Mouse (Mus musculus) mature B cell (primary cell): Measurements from ENCODE around the gene Sgpl1.

Source experiments
- in situ Hi-C: fragments of 300-500 bp; cut with MboI; formaldehyde crosslinking; loops from 2 replicates; pipeline ENCODE4 v1.14.3; 2019

Sgpl1 gene

DNA sequence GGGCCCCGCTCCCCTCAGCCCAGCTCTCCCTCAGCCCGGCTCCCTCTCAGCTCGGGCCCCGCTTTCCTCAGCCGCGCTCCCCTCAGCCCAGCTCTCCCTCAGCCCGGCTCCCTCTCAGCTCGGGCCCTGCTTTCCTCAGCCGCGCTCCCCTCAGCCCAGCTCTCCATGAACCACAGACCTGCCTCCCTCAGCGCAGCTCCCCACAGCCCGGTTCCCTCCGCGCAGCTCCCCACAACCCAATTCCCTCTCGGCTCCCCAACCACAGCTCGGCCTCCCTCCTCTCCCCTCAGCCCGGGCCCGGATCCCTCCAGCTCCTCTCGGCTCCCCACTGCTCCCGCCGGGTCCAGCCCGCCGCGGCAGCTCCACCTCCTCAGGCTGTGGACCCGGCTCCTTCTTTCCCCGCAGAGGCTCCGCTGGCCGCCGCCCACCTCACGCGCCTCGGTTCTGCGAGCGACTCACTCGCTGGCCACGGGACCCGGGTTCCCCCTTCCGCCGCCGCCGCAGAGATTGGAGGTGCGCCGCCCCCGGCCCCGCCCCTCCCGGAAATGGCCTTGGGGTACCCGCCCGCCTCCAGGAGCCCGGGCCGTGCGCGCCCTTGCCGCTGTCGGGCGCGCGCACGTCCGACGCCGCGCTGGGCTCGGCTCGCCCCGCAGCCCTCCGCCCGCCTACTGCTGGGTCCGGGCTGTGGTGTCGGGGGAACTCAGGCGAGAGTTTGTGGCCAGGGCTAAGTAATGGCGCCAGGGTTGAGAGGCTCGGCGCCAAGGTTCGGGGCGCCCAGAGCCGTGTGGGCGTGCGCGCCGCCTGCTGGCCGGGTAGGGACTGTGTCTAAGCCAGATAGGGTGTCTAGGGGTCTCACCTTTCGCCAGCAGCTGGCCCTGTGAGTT lies at the start of gene Sgpl1:
Sgpl1 (minus strand) TSS at position 547 of the 884 bp plus-strand sequence.
- in situ Hi-C loops = no loop called here

DNA sequence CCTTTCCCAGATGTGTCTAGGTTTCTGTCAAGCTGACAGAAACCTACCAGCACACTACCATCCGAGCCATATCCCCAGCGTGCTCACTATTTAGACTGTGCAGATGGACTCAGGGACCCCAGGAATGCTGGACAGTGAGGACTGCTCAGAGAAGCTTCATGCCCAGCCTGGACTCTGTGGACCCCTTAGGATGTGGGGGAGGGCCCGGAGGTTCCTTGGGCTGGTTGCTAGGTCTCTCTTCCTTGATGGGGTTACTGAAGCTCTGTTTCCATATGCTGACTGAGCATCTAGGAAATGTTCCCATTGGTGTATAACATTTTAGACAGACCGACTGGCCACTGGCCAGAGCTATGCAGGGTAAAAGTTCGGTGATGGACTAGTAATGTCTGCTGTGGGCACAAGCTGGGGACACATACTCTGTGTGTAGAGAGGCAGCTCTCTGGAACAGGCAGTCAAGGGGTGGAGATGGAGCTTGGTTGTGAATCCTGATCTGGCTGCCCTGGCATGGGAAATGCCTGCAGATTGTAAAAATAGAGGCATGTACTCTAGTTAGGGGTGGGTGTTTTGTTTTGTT lies 48.3 kb upstream of the Sgpl1 start:
- in situ Hi-C loops = no loop called here

GRCm38 (mm10) chr10:61195216-61195615 lies 47.7 kb upstream of the Sgpl1 start:
- in situ Hi-C loops = no loop called here

GRCm38 (mm10) chr10:61194611-61195010 lies 47.1 kb upstream of the Sgpl1 start:
- in situ Hi-C loops = no loop called here

DNA sequence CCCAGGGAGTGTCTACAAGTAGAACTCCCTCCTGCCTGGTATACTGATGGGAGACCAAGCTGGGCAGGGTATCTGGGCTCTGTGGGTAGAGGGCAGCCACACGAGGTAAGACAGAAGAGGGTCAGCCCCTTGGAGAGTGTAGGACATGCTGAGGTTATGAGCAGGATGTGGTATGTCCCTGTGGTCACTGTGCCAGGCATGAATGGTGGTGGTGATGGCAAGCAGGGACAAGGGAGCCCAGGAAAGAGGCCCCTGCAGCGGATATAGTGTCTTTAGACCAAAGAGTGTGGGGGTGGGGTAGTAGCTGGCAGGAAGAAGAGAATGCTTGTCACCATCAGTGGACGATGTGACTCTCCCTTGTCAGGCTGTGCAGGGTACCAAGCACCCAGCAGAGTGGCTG lies 40.5 kb upstream of the Sgpl1 start:
- in situ Hi-C loops = no loop called here

DNA sequence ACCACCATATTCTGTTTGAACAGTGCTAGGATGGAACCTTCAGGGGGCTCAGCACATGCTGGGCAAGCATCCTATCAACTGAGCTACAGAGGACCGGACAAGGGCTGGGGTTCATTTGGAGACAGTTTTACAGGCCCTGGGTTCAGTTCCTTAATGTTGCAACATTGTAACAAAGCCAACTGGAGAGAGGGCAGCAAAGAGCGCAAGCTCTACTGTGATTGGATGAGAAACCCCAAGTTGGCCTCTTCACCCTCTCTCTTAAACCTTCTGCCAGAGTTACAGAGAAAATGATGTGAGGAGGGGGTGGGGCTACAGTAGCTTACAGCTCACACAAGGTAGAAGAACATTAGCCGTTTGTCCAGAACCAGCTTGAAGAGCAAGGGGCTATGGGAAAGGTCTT lies 39.5 kb upstream of the Sgpl1 start:
- in situ Hi-C loops = no loop called here

- in situ Hi-C loops = no loop called here
Measured at GRCm38 (mm10) chr10:61179927-61180326, 32.4 kb upstream of the Sgpl1 start.

DNA sequence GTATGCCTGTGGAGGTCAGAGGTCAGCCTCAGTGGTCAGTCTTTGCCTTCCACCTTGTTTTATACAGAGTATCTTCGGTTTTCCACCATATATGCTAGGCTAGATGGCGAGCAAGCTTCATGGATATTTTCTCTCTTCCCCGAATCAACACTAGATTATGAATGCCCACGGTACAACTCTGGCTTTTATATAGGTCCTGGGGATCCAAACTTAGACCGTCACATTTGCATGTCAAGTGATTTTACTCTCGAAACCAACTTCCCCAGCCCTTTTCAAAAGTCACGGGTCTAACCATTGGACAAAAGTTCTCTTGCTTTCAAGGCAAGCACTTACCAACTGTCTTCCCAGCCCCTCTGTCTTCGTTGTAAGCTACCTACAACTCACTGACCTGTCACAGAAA lies 31.2 kb upstream of the Sgpl1 start:
- in situ Hi-C loops = no loop called here

DNA sequence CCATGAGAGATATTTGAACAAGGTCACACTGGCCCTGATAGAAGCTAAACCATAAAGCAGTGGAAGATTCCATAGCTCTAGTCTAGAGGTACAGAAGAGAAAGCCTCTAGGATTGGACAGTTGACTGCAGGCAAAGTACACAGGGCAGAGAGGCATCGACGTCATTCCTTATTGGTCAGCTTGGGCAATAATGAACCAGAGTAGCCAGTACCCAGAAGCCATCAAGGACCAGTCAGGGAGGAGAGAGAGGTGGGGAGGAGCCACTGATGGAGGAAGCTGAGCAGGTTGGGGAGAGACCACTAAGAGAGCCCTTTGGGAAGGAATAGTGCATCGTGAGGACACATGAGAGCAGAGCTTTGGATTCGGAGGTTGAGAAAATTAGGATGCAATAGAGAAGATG lies 30.2 kb upstream of the Sgpl1 start:
- in situ Hi-C loops = no loop called here

DNA sequence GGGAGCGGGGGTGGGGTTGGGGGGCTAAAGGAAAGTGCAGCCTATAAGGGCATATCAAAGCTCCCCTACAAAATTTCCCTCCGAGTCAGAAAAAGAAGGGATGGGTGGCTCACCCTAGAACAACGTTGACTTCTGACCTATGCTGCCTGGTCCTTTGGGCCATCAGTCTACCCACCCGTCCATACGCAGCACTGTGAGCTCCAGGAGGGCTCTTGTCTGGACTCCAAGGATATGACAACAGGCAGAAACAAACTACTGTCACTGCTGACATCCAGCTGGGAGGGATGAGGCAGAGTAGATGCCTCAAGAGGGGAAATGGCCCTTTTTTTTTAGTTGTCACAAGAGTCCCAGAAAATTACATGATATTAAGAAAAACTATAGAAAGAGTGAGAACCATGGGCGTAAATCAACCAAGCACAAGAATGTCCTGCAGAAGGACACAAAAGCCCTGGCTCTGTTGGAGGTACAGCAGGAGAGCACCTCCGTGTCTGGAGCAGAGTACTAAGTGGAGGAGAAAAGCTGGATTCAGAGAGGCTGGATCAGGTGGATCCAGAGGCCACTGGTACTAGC lies 28.8 kb upstream of the Sgpl1 start:
- in situ Hi-C loops = no loop called here

DNA sequence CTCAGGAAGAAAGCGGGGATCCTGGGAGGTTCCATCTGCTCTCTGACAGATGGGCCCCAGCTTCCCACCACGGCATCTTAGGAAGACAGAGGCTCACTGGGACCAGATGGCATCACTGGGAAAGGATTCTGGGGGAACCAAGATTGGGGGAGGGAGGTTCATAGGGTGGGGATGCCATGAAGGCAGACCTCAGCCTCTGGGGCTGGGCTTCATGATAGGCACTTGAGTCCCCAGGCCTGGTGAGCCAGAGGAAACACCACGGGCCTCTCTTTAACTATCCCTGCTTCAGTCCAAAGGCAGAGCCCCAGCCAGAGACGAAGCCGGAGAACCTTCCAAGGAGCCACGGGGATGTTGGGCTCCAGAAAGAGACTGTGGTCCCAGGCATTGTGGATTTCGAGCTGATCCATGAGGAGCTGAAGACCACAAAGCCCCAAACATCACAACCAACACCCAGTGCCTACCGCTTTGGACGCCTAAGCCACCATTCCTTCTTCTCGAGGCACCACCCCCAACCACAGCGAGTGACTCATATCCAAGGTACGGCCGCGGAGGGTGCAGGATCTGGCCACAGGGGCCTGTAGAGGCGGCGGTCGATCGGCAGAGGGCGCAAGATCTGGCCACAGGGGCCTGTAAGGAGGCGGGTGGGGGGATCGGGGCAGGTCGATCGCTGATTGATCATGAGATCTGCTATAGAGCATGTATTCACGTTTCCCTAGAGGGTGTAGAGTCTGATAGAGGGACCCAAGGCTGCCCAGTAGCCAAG lies 28.1 kb upstream of the Sgpl1 start:
- in situ Hi-C loops = no loop called here

- in situ Hi-C loops = no loop called here
Measured at GRCm38 (mm10) chr10:61174711-61175441, 27.4 kb upstream of the Sgpl1 start.

DNA sequence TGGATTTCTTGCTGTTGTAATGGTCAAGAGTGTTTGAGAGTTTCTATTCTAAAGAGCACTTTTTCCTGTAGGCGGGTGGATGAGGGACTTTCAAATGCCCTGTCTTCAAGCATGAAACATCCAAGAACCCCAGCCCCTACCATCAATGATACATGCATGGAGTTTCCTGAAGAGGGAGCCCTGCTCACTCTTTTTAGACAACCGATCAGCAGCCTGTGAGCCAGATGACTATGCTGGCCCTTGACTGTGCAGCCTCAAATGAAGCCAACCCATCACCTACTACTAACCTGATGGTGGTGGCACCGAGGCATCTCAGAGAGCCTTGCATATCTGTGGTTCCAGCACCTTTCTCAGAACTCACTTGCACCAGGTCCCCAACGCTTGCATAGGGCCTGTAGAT lies 25.0 kb upstream of the Sgpl1 start:
- in situ Hi-C loops = no loop called here

GRCm38 (mm10) chr10:61171654-61172053 lies 24.2 kb upstream of the Sgpl1 start, which contains the start of gene Tbata:
Tbata (plus strand) TSS chr10:61171954.
- in situ Hi-C loops = no loop called here

GRCm38 (mm10) chr10:61168393-61168792 lies 20.9 kb upstream of the Sgpl1 start:
- in situ Hi-C loops = no loop called here

DNA sequence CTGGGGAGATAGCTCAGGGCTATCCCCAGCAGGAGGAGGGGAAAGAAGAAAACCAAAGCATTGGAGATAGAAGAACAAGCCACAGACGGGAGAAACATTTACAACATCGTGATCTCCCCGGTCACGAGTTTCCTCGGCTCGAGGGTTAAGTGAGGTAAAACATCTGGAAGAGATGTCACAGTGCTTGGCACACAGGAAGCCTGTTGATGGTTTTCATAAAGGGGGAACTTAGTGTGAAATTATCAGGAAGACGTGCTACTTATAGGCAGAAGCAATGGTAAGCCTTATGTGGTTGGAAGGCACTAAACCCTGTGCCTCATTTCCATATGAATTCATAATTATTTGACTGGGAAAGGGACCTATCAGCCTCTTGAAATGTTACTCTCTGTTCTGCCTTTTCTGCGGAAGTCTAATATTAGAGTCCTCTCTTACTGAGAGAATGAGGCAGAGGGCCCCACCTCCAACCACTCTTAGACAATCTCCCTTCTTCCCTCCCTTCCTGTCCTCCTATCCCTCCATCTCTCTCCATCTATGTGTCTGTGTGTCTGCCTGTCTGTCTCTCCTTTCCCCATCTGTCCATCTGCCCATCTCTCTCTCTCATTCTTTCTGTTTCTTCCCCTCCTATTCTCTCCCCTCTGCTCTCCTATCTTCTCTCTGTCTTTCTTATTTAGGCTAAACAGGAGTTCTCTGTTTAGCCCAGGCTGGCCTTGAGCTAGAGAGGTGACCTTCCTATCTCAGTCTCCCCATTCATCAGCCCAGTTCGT lies 20.0 kb upstream of the Sgpl1 start:
- in situ Hi-C loops = no loop called here

GRCm38 (mm10) chr10:61162366-61162765 lies 14.9 kb upstream of the Sgpl1 start:
- in situ Hi-C loops = no loop called here

GRCm38 (mm10) chr10:61160671-61161070 lies 13.2 kb upstream of the Sgpl1 start:
- in situ Hi-C loops = no loop called here

- in situ Hi-C loops = no loop called here
Measured at GRCm38 (mm10) chr10:61160089-61160488, 12.6 kb upstream of the Sgpl1 start.

DNA sequence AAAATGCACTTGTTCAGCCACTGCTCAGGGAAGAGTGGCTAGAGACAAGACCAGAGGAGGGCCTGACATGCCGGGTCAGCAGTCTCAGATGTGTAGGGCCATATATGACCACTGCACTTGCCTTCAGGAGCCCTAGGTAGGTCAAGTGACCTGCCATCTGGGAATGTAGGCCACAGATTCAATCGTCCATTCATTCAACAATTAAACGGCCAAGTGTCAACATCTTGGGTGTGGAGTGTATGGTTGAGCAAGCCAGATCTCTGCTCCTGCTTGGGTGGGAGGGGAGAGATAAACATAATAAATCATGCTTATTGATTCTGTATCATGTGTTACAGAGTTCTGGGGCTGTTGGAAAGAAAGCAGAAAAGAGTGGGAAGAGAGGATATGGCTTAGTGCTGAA lies 11.1 kb upstream of the Sgpl1 start:
- in situ Hi-C loops = no loop called here

GRCm38 (mm10) chr10:61156453-61156852 lies 8.9 kb upstream of the Sgpl1 start:
- in situ Hi-C loops = no loop called here
